Mouse (Mus musculus) hindbrain, embryonic 16.5 days (tissue): ENCODE data around the gene Uaca. TPM values are rescaled to one million over a fixed set of nuclear protein-coding genes. Genes with fewer than 3 reads are reported as not detected.
A peak's percentile ranks its signal among the peaks of the same experiment; 100 is the strongest.

Experiments used
- ATAC-seq: fragments of 200-750 bp; cut with Nextera tagmentation; 2 replicates; pipeline ENCODE4 v1.8.0; 2017; ENCODE audit warnings: moderate TSS enrichment, moderate library complexity
- H3K27ac ChIP-seq: fragments of 300-500 bp; sonication (generic); 2 replicates; pipeline ENCODE4 v1.5.1; 2014; ENCODE audit warnings: low read depth, mild to moderate bottlenecking, control low read depth, low read length, moderate library complexity
- H3K27me3 ChIP-seq: fragments of 300-500 bp; sonication (generic); replicated peaks from 2 replicates; pipeline ENCODE4 v1.6.1; 2014; ENCODE audit warnings: low read length; ENCODE audit not compliant: control insufficient read depth, insufficient read depth
- H3K36me3 ChIP-seq: fragments of 300-500 bp; sonication (generic); 2 replicates; pipeline ENCODE4 v1.6.1; 2014; ENCODE audit warnings: mild to moderate bottlenecking, low read length, moderate library complexity, mixed read lengths; ENCODE audit not compliant: control insufficient read depth, insufficient read depth
- H3K4me1 ChIP-seq: fragments of 300-500 bp; sonication (generic); 2 replicates; pipeline ENCODE4 v1.6.1; 2014; ENCODE audit warnings: low read depth, low read length; ENCODE audit not compliant: control insufficient read depth, insufficient read depth
- H3K4me2 ChIP-seq: fragments of 300-500 bp; sonication (generic); 2 replicates; pipeline ENCODE4 v1.6.1; 2014; ENCODE audit warnings: mild to moderate bottlenecking, low read length, control low read depth, moderate library complexity
- H3K4me3 ChIP-seq: fragments of 300-500 bp; sonication (generic); 2 replicates; pipeline ENCODE4 v1.5.1; 2014; ENCODE audit warnings: mild to moderate bottlenecking, low read length, control low read depth, moderate library complexity
- H3K9ac ChIP-seq: fragments of 300-500 bp; sonication (generic); 2 replicates; pipeline ENCODE4 v1.6.1; 2014; ENCODE audit warnings: low read depth, mild to moderate bottlenecking, control low read depth, low read length, moderate library complexity
- H3K9me3 ChIP-seq: fragments of 300-500 bp; sonication (generic); 2 replicates; pipeline ENCODE4 v1.6.1; 2014; ENCODE audit warnings: mild to moderate bottlenecking, low read length, moderate library complexity; ENCODE audit not compliant: control insufficient read depth
- WGBS: fragments of 180-500 bp; shearing (Covaris S2); extraction: QIAGEN DNeasy Blood & Tissue Kit; methylation state at CpG from one replicate; pipeline ENCODE4 v1.1.7; 2014; 5-methylcytosine and 5-hydroxymethylcytosine counted together
- polyA plus RNA-seq: library from polyadenylated mRNA; unstranded; fragments of >200 nt; fragmentation: Nextera tagmentation; extraction: Ambion mirVana; gene quantifications from 2 replicates; pipeline ENCODE4 v1.2.1, GENCODE M21; 2015

The Uaca gene
- polyA plus RNA-seq, 1 experiment from 2014 or later, result 15.8 TPM

GRCm38 (mm10) chr9:60876531-60876930 lies 82.2 kb downstream of the Uaca start:
- Histone ChIP-seq H3K4me1 (peaks cover 9% of the 10 kb centered on the region), H3K4me2 (no peak overlapping the region), H3K9me3 (no peaks in the 10 kb centered on the region), H3K27ac (no peak overlapping the region), H3K36me3 (no peaks in the 10 kb centered on the region), H3K27me3 (no peaks in the 10 kb centered on the region), H3K4me3 (no peak overlapping the region), H3K9ac (no peak overlapping the region)
- 28% methylated on average over 8 of the region's 8 CpGs for WGBS
- ATAC-seq, result no peak

- H3K9ac ChIP-seq, result no peak overlapping the region
- 47% methylated on average over 8 of the region's 8 CpGs for WGBS
- H3K4me3 ChIP-seq, result no peak overlapping the region
- no peaks in the 10 kb centered on the region for H3K36me3 ChIP-seq
- ATAC-seq, result no peak
- H3K4me2 ChIP-seq, result no peak overlapping the region
- H3K27ac ChIP-seq, result no peak overlapping the region
- H3K4me1 ChIP-seq, result peaks cover 9% of the 10 kb centered on the region
- H3K9me3 ChIP-seq, result no peaks in the 10 kb centered on the region
- no peaks in the 10 kb centered on the region for H3K27me3 ChIP-seq
Observed at GRCm38 (mm10) chr9:60878051-60878557, 83.8 kb downstream of the Uaca start.

GRCm38 (mm10) chr9:60878630-60879029 lies 84.3 kb downstream of the Uaca start:
- no peak overlapping the region for H3K4me3 ChIP-seq
- H3K4me1 ChIP-seq, result peaks cover 9% of the 10 kb centered on the region
- H3K27me3 ChIP-seq, result no peaks in the 10 kb centered on the region
- no peaks in the 10 kb centered on the region for H3K9me3 ChIP-seq
- H3K4me2 ChIP-seq, result no peak overlapping the region
- H3K9ac ChIP-seq, result no peak overlapping the region
- H3K27ac ChIP-seq, result no peak overlapping the region
- WGBS, result 51% methylated on average over 3 of the region's 3 CpGs
- ATAC-seq, result no peak
- no peaks in the 10 kb centered on the region for H3K36me3 ChIP-seq

- no peak overlapping the region for H3K27ac ChIP-seq
- H3K4me3 ChIP-seq, result no peak overlapping the region
- ATAC-seq, result no peak
- 23% methylated on average over 6 of the region's 6 CpGs for WGBS
- H3K27me3 ChIP-seq, result no peaks in the 10 kb centered on the region
- H3K4me1 ChIP-seq, result peaks cover 13% of the 10 kb centered on the region
- no peak overlapping the region for H3K9ac ChIP-seq
- no peaks in the 10 kb centered on the region for H3K9me3 ChIP-seq
- H3K4me2 ChIP-seq, result no peak overlapping the region
- H3K36me3 ChIP-seq, result no peaks in the 10 kb centered on the region
Observed at GRCm38 (mm10) chr9:60885148-60885547, 90.8 kb downstream of the Uaca start.

- Histone ChIP-seq H3K27me3 (no peaks in the 10 kb centered on the region), H3K4me2 (peak overlapping the region; percentile 37), H3K9ac (no peak overlapping the region), H3K4me3 (no peak overlapping the region), H3K4me1 (peaks cover 13% of the 10 kb centered on the region), H3K36me3 (no peaks in the 10 kb centered on the region), H3K27ac (peak overlapping the region; percentile 60; the same call in 1 of the 2 replicates), H3K9me3 (no peaks in the 10 kb centered on the region)
- 22% methylated on average over 18 of the region's 18 CpGs for WGBS
- ATAC-seq, result peak; percentile 43; the same call in 1 of the 2 replicates
Observed at GRCm38 (mm10) chr9:60886431-60887371, 92.4 kb downstream of the Uaca start.

GRCm38 (mm10) chr9:60887389-60887811 lies 93.1 kb downstream of the Uaca start:
- Histone ChIP-seq H3K27me3 (no peaks in the 10 kb centered on the region), H3K4me1 (peaks cover 13% of the 10 kb centered on the region), H3K27ac (peak overlapping the region; percentile 60; the same call in 1 of the 2 replicates), H3K4me2 (no peak overlapping the region), H3K4me3 (no peak overlapping the region), H3K36me3 (no peaks in the 10 kb centered on the region), H3K9ac (no peak overlapping the region), H3K9me3 (no peaks in the 10 kb centered on the region)
- peak; percentile 46; the same call in 1 of the 2 replicates for ATAC-seq
- WGBS, result 40% methylated on average over 9 of the region's 9 CpGs

- no peak overlapping the region for H3K9ac ChIP-seq
- no peaks in the 10 kb centered on the region for H3K9me3 ChIP-seq
- H3K4me3 ChIP-seq, result no peak overlapping the region
- no peaks in the 10 kb centered on the region; the same call in 1 of the 2 replicates for H3K27me3 ChIP-seq
- ATAC-seq, result no peak
- no peak overlapping the region for H3K27ac ChIP-seq
- H3K4me1 ChIP-seq, result no peaks in the 10 kb centered on the region
- no peaks in the 10 kb centered on the region for H3K36me3 ChIP-seq
- no peak overlapping the region for H3K4me2 ChIP-seq
- WGBS, result 77% methylated on average over 6 of the region's 6 CpGs
Observed at GRCm38 (mm10) chr9:60893511-60893910, 99.2 kb downstream of the Uaca start.

- Histone ChIP-seq H3K4me1 (no peaks in the 10 kb centered on the region; the same call in 1 of the 2 replicates), H3K9ac (no peak overlapping the region), H3K27ac (no peak overlapping the region), H3K9me3 (no peaks in the 10 kb centered on the region), H3K27me3 (no peaks in the 10 kb centered on the region; the same call in 1 of the 2 replicates), H3K36me3 (no peaks in the 10 kb centered on the region), H3K4me2 (no peak overlapping the region), H3K4me3 (no peak overlapping the region)
- 49% methylated on average over 8 of the region's 8 CpGs for WGBS
- no peak; the same call in 1 of the 2 replicates for ATAC-seq
Observed at GRCm38 (mm10) chr9:60895486-60896110, 101.3 kb downstream of the Uaca start.
